Mouse (Mus musculus): ENCODE data around the gene Atxn1.

DNA sequence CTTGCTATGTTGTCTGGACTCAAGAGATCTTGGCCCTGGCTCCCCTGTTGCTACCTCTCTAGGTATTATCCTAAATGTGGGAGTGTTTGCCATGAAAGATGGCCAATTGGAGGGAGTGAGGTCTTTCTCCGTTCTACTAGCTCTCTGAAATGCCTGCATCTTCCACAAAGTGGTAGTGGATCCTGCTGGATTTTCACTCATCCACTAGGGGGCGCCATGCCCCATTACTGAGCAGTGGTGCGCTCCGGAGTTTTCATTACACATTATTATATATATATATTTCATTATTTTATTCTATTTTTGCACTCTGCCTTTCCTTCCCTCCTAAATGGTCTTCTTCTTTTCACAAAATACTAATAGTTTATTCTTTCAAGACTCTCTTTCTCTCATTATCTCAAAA, 392.0 kb downstream of the Atxn1 start:
- TF ChIP-seq GATA1 (IDR thresholded peaks at IDR 0.05; ENCODE audit: borderline replicate concordance, low read length): no peak
- no peak for TF ChIP-seq FLI1 (IDR thresholded peaks at IDR 0.05; ENCODE audit: low read length)
